Mouse (Mus musculus) liver, postnatal 0 days (tissue): ENCODE data around the gene Olfr1537.

ENCODE experiments used
- CTCF ChIP-seq: sonication (generic); IDR thresholded peaks from 2 replicates; pipeline ENCODE4 v1.5.1; 2016; ENCODE audit warnings: antibody characterized with exemption, low read depth
- EP300 ChIP-seq: IDR thresholded peaks from 2 replicates; pipeline ENCODE4 v1.6.1; 2016; ENCODE audit warnings: antibody characterized with exemption, low read depth, mild to moderate bottlenecking

GRCm38 (mm10) chr9:39201620-39202019 is 48.2 kb downstream of the Olfr1537 start, which contains the start of gene Olfr944:
- TF ChIP-seq EP300 (no peak), CTCF (no peak)
